Mouse (Mus musculus): ENCODE measurements at regions not wholly inside any gene's neighbourhood (a gene's known extent, or its start where the extent isn't known, plus 50 kb on each side); places are given as distances from the start of the nearest gene placed in this dataset.

- in situ Hi-C loops (cut with MboI; ENCODE audit: unreplicated experiment in 2 of 2), result loop anchor here (10.0 to 25.0 kb wide), 2 partner anchors 1163 to 1176 kb away; no protein-coding TSS in a partner anchor
Measured at GRCm38 (mm10) chr16:5311456-5311855, 55.7 kb upstream of the Eef2kmt start.

GRCm38 (mm10) chr16:5310736-5311135 is 55.0 kb upstream of the Eef2kmt start:
- in situ Hi-C loops (cut with MboI; ENCODE audit: unreplicated experiment in 2 of 2), result loop anchor here (10.0 to 25.0 kb wide), 2 partner anchors 1164 to 1177 kb away; no protein-coding TSS in a partner anchor

- in situ Hi-C loops (cut with MboI; ENCODE audit: unreplicated experiment in 2 of 2), result loop anchor here in 1 of 2 experiments (25.0 kb wide), 1 partner anchor 1180 kb away; no protein-coding TSS in a partner anchor
Measured at GRCm38 (mm10) chr16:5307761-5308160, 52.0 kb upstream of the Eef2kmt start.

GRCm38 (mm10) chr16:5307249-5307605 is 51.4 kb upstream of the Eef2kmt start:
- in situ Hi-C loops (cut with MboI; ENCODE audit: unreplicated experiment in 2 of 2), result loop anchor here in 1 of 2 experiments (25.0 kb wide), 1 partner anchor 1180 kb away; no protein-coding TSS in a partner anchor

GRCm38 (mm10) chr16:5306588-5307248 is 50.9 kb upstream of the Eef2kmt start:
- in situ Hi-C loops (cut with MboI; ENCODE audit: unreplicated experiment in 2 of 2), result loop anchor here in 1 of 2 experiments (25.0 kb wide), 1 partner anchor 1181 kb away; no protein-coding TSS in a partner anchor

All from v-Abl transformed pro-B cells (cell line).